Comparison of ENCODE assay signal across 9 mouse cellular contexts in the genomic region with DNA sequence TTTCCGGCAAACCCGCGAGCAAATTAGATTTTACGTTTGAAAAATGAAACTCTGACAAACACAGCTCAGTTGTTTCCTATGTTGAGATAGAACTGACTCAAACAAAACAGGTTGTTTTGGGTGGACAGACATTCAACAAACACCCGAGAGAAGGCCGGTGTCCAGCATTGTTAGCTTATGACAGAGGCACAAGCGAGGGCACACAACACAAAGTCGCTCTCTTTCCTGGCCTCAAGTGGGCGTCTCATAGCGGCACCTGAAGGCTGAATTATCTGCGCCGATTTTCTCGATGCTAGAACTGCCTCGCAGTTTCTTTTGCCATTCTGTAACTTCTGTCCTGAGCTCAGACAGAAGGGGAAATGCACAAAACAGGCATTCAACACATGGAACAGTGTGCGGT. TPM values are rescaled to one million over a fixed set of nuclear protein-coding genes. Genes with fewer than 3 reads are reported as not detected.
DNase-seq lines count a peak whose midpoint lies in the region; ATAC-seq lines count a peak whose summit lies in the region.
"Had no signal": no experiment of that assay in that cellular context is flagged by ENCODE, and none has a peak within 500 bp of the region (broad histone marks: within the 10 kb centered on the region; RNA-seq: fewer than 3 reads in every experiment).

No protein-coding gene starts in this region.

- no peak overlapping the region for H3K27ac ChIP-seq in neural tube, embryonic 11.5 days (ENCODE audit: low read depth, low read length)
- H3K27ac ChIP-seq in hindbrain, embryonic 10.5 days, result no peak overlapping the region
- no peak overlapping the region for H3K27ac ChIP-seq in limb, embryonic 13.5 days
- no peak overlapping the region for H3K27ac ChIP-seq in midbrain, embryonic 16.5 days (ENCODE audit: low read length)

- H3K27me3 ChIP-seq in neural tube, embryonic 11.5 days (ENCODE audit: control insufficient read depth, insufficient read depth, low read length), result peaks cover 17% of the 10 kb centered on the region
- H3K27me3 ChIP-seq in hindbrain, embryonic 10.5 days (ENCODE audit: insufficient read depth, poor library complexity, severe bottlenecking), result peaks cover 40% of the 10 kb centered on the region
- H3K27me3 ChIP-seq in limb, embryonic 13.5 days, result peaks cover 31% of the 10 kb centered on the region
- H3K27me3 ChIP-seq in midbrain, embryonic 16.5 days (ENCODE audit: control insufficient read depth, insufficient read depth, low read depth, low read length), result peaks cover 11% of the 10 kb centered on the region; the same call in 1 of the 2 replicates

- peak overlapping the region; percentile 66 for H3K4me3 ChIP-seq in neural tube, embryonic 11.5 days (ENCODE audit: low read depth, low read length)
- peak overlapping the region; percentile 71 for H3K4me3 ChIP-seq in hindbrain, embryonic 10.5 days
- peak overlapping the region; percentile 72 for H3K4me3 ChIP-seq in limb, embryonic 13.5 days
- H3K4me3 ChIP-seq in midbrain, embryonic 16.5 days (ENCODE audit: low read depth, low read length), result peak overlapping the region; percentile 82

- no peaks in the 10 kb centered on the region for H3K9me3 ChIP-seq in neural tube, embryonic 11.5 days (ENCODE audit: control insufficient read depth, low read length)
- H3K9me3 ChIP-seq in hindbrain, embryonic 10.5 days, result no peaks in the 10 kb centered on the region
- no peaks in the 10 kb centered on the region for H3K9me3 ChIP-seq in limb, embryonic 13.5 days
- H3K9me3 ChIP-seq in midbrain, embryonic 16.5 days (replicated peaks; ENCODE audit: control insufficient read depth, low read length, poor library complexity, severe bottlenecking), result no peaks in the 10 kb centered on the region

- WGBS in neural tube, embryonic 11.5 days, result under 1% methylated on average over 15 of the region's 15 CpGs
- WGBS in hindbrain, embryonic 10.5 days, result 2% methylated on average over 15 of the region's 15 CpGs
- WGBS in limb, embryonic 13.5 days, result under 1% methylated on average over 15 of the region's 15 CpGs
- 1% methylated on average over 15 of the region's 15 CpGs for WGBS in midbrain, embryonic 16.5 days

- no peak for ATAC-seq in neural tube, embryonic 11.5 days (ENCODE audit: insufficient read depth, low FRiP score, low TSS enrichment)
- no peak for ATAC-seq in limb, embryonic 13.5 days (ENCODE audit: low FRiP score, low read depth)
- ATAC-seq in midbrain, embryonic 16.5 days, result no peak
- ATAC-seq: Patski had no signal

- 0 out of 2 replicates have a peak, but pooled peaks cover 4% of the 10 kb centered on the region for H3K4me1 ChIP-seq in neural tube, embryonic 11.5 days (ENCODE audit: control insufficient read depth, insufficient read depth, low read length)
- peaks cover 16% of the 10 kb centered on the region; the same call in 1 of the 2 replicates for H3K4me1 ChIP-seq in hindbrain, embryonic 10.5 days (replicated peaks)
- peaks cover 4% of the 10 kb centered on the region; the same call in 1 of the 2 replicates for H3K4me1 ChIP-seq in limb, embryonic 13.5 days
- peaks cover 12% of the 10 kb centered on the region for H3K4me1 ChIP-seq in midbrain, embryonic 16.5 days (ENCODE audit: control insufficient read depth, insufficient read depth, low read length)

- H3K36me3 ChIP-seq in neural tube, embryonic 11.5 days (ENCODE audit: control insufficient read depth, insufficient read depth, low read length), result no peaks in the 10 kb centered on the region
- H3K36me3 ChIP-seq in hindbrain, embryonic 10.5 days, result no peaks in the 10 kb centered on the region
- H3K36me3 ChIP-seq in limb, embryonic 13.5 days, result no peaks in the 10 kb centered on the region
- no peaks in the 10 kb centered on the region for H3K36me3 ChIP-seq in midbrain, embryonic 16.5 days (ENCODE audit: control insufficient read depth, insufficient read depth, low read length)

- H3K9ac ChIP-seq in neural tube, embryonic 11.5 days (ENCODE audit: low read length), result no peak overlapping the region
- H3K9ac ChIP-seq in limb, embryonic 13.5 days, result peak overlapping the region; percentile 68; the same call in 1 of the 2 replicates
- peak overlapping the region; percentile 74; the same call in 1 of the 2 replicates for H3K9ac ChIP-seq in midbrain, embryonic 16.5 days (ENCODE audit: low read depth, low read length)

- peak; percentile 42 for DNase-seq in neural tube, embryonic 11.5 days (ENCODE audit: low spot score)
- DNase-seq in neural tube, embryonic 10.5 days (ENCODE audit: extremely low spot score, low spot score), result no peak
- DNase-seq in embryo, embryonic 11 days, result peak; percentile 65
- peak; percentile 47 for DNase-seq in hindbrain, embryonic 10.5 days (ENCODE audit: low spot score)
- no peak for DNase-seq in thymus, postnatal 25 days
- DNase-seq in left cerebral cortex, postnatal 36 days (ENCODE audit: low spot score in 2 of 2), result no peak

- intact Hi-C loops in left cerebral cortex, postnatal 36 days (cut with DNase I), result no loop called here

- H3K4me2 ChIP-seq in neural tube, embryonic 11.5 days (ENCODE audit: low read depth), result peak overlapping the region; percentile 85
- H3K4me2 ChIP-seq in limb, embryonic 13.5 days (replicated peaks), result peak overlapping the region; percentile 87
- peak overlapping the region; percentile 96 for H3K4me2 ChIP-seq in midbrain, embryonic 16.5 days (ENCODE audit: low read length)

RNA-seq across cellular contexts. Expression of a gene that starts 0.8 kb away (rescaled TPM):
- polyA plus RNA-seq in neural tube, embryonic 11.5 days (2014; fragmentation: Nextera tagmentation; extraction: Ambion mirVana), result 2.9 and 3.1 TPM in 2 replicates
- polyA plus RNA-seq in hindbrain, embryonic 10.5 days (2016; fragmentation: Nextera tagmentation; extraction: Ambion mirVana), result 1.4 and 1.6 TPM in 2 replicates
- polyA plus RNA-seq in limb, embryonic 13.5 days (2015; fragmentation: Nextera tagmentation; extraction: Ambion mirVana), result 2.7 and 3.5 TPM in 2 replicates
- 6.1 and 8.9 TPM in 2 replicates for polyA plus RNA-seq in midbrain, embryonic 16.5 days (2015; fragmentation: Nextera tagmentation; extraction: Ambion mirVana)
- 10 to 100 TPM; 79.3 to 97.3 TPM for total RNA-seq in left cerebral cortex, postnatal 36 days (2021)

Comparison
In these comparisons a context has a peak if more than half of its experiments do, and no peak if none do; other contexts are left out.
1. DNase-seq: peak in neural tube, embryonic 11.5 days (single experiment), embryo, embryonic 11 days (single experiment) and hindbrain, embryonic 10.5 days (single experiment); none in neural tube, embryonic 10.5 days (single experiment), thymus, postnatal 25 days (single experiment) and left cerebral cortex, postnatal 36 days (0 of 2).
2. Peak in every context shown above with its lines, with median percentiles within 50 percentile points of each other: H3K4me2 ChIP-seq and H3K4me3 ChIP-seq.